Mouse (Mus musculus): ENCODE results near the gene Ebp. TPM values are rescaled to one million over a fixed set of nuclear protein-coding genes. Genes with fewer than 3 reads are reported as not detected.

Gene Ebp
- polyA plus RNA-seq, 1 experiment, result 71.1 TPM

DNA sequence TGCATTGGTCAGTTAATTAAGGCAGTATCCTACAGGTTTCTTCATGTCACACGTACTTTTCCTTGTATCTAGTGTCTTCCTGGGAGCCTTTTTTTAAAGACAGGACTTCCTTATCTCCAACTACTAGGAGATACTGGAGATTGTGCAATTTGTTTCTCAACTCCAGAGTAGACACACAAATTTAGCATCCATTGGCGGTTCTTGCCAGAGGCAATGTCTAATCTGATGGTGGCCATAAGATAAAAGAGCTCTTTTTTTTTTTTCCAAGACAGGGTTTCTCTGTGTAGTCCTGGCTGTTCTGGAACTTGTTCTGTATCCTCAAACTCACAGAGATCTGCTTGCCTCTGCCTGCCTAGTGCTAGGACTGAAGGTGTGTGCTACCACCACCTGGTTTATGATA, 16.4 kb upstream of the Ebp start:
- no peak overlapping the region for H3K4me3 ChIP-seq (ENCODE audit: control insufficient read depth, insufficient read depth, low read length)
- H3K27ac ChIP-seq (ENCODE audit: control insufficient read depth, insufficient read depth, low read length), result no peak overlapping the region
- no peaks in the 10 kb centered on the region for H3K4me1 ChIP-seq (replicated peaks; ENCODE audit: control insufficient read depth, insufficient read depth, low read length)
- H3K27me3 ChIP-seq (ENCODE audit: control insufficient read depth, insufficient read depth, low read length), result no peaks in the 10 kb centered on the region; the same call in 1 of the 2 replicates
- no peak for TF ChIP-seq POLR2A (IDR thresholded peaks at IDR 0.05; ENCODE audit: control insufficient read depth, extremely low read depth, insufficient read depth, low read length, poor library complexity)
- TF ChIP-seq CTCF (IDR thresholded peaks at IDR 0.05; ENCODE audit: borderline replicate concordance, control insufficient read depth, extremely low read depth, insufficient read depth, low read length, poor library complexity), result no peak
- DNase-seq, result no peak
- WGBS, result 73% methylated on average over 2 of the region's 2 CpGs
- no peaks in the 10 kb centered on the region for H3K36me3 ChIP-seq (ENCODE audit: control insufficient read depth, insufficient read depth, low read length)

DNA sequence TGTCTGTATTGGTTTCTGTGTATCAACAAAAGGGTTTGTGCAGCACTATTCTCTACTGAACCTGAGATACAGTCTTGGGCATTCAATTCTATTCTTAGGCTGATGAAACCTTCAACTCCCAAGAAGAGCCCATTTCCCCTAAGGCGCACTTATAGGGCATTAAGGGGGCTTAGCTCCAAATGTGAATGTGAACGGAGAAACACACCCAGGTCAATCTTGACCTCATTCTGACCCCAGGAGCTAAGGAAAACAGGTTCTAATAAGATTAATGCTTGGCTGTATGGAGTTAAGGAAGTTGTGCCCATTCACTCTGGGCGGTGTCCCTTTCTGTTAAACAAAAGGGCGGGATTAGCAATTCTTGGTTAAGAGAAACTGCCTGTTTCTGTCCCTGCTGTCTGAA, 13.9 kb upstream of the Ebp start:
- DNase-seq, result no peak
- Histone ChIP-seq H3K27ac (ENCODE audit: control insufficient read depth, insufficient read depth, low read length) (no peak overlapping the region), H3K36me3 (ENCODE audit: control insufficient read depth, insufficient read depth, low read length) (no peaks in the 10 kb centered on the region), H3K4me1 (replicated peaks; ENCODE audit: control insufficient read depth, insufficient read depth, low read length) (no peaks in the 10 kb centered on the region), H3K27me3 (ENCODE audit: control insufficient read depth, insufficient read depth, low read length) (no peaks in the 10 kb centered on the region; the same call in 1 of the 2 replicates), H3K4me3 (ENCODE audit: control insufficient read depth, insufficient read depth, low read length) (no peak overlapping the region)
- 70% methylated on average over 4 of the region's 4 CpGs for WGBS
- no peak for TF ChIP-seq POLR2A (IDR thresholded peaks at IDR 0.05; ENCODE audit: control insufficient read depth, extremely low read depth, insufficient read depth, low read length, poor library complexity)
- no peak for TF ChIP-seq CTCF (IDR thresholded peaks at IDR 0.05; ENCODE audit: borderline replicate concordance, control insufficient read depth, extremely low read depth, insufficient read depth, low read length, poor library complexity)

DNA sequence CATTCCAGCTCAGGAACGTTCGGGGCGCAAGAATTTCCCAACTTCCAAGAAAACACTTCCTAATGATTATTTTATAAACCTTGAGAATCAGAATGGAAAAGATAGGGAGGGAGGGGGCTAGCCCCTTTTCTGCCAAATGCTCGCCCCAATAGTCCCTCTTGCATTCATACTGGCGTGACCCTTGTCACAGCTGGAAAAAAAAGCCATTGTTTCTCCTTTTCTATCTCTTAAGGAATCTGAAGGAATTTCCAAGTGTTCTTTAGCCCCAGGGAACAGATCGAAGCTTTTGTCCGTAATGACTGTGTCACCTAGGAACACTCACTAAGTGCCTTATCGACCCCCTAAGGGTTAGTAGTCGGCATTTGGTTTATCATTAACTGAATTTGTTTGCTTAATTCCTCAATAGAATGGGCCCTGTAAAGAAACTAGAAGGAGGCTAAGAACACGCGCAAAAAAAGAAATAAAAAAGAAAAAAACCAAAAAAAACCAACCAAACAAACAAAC, 13.4 kb upstream of the Ebp start:
- Histone ChIP-seq H3K27me3 (ENCODE audit: control insufficient read depth, insufficient read depth, low read length) (no peaks in the 10 kb centered on the region; the same call in 1 of the 2 replicates), H3K4me3 (ENCODE audit: control insufficient read depth, insufficient read depth, low read length) (0 out of 2 replicates have a peak overlapping the region, but pooled peaks have one; percentile 36), H3K36me3 (ENCODE audit: control insufficient read depth, insufficient read depth, low read length) (no peaks in the 10 kb centered on the region), H3K27ac (ENCODE audit: control insufficient read depth, insufficient read depth, low read length) (no peak overlapping the region), H3K4me1 (replicated peaks; ENCODE audit: control insufficient read depth, insufficient read depth, low read length) (no peaks in the 10 kb centered on the region)
- TF ChIP-seq POLR2A (IDR thresholded peaks at IDR 0.05; ENCODE audit: control insufficient read depth, extremely low read depth, insufficient read depth, low read length, poor library complexity) (no peak), CTCF (IDR thresholded peaks at IDR 0.05; ENCODE audit: borderline replicate concordance, control insufficient read depth, extremely low read depth, insufficient read depth, low read length, poor library complexity) (no peak)
- no peak for DNase-seq
- WGBS, result 15% methylated on average over 11 of the region's 11 CpGs

DNA sequence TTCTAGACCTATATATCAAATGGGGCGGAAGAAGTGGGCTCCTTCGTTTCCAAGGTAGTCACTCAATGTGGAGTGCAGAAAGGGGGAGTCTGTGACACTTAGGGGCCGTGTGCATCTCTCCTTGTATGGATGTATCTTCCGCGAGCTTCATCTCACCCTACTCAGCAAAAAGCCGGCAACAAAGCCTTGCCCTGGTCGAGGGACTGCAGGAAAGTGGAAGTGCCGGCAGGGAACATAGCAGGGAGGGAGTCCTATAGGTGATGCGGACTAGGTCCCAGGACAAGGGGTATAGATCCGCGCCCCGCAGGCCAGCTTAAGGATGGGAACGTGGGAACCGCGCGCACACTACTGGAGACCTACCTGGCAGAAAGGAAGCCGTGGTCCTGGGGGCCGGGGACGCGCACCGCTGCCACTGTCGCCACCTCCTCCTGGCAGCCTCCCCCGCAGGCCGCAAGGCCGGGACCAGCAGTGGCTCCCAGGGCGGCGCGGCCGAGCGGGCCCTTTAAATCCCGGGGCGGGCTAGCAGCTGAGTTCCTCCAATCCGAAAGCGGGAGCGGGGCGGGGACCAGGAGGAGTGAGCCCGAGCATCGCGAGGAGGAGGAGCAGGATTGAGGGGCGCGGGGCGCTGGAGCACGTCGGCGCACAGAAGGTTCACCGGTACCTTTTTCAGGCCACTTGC, 12.8 kb upstream of the Ebp start, which contains the start of gene Porcn:
TSS of gene Porcn (minus strand) at position 511 of the 679 bp plus-strand sequence.
- no peaks in the 10 kb centered on the region for H3K36me3 ChIP-seq (ENCODE audit: control insufficient read depth, insufficient read depth, low read length)
- H3K27ac ChIP-seq (ENCODE audit: control insufficient read depth, insufficient read depth, low read length), result no peak within 1 kb of the TSS
- DNase-seq, result peak; percentile 46
- no peaks in the 10 kb centered on the region; the same call in 1 of the 2 replicates for H3K27me3 ChIP-seq (ENCODE audit: control insufficient read depth, insufficient read depth, low read length)
- H3K4me3 ChIP-seq (ENCODE audit: control insufficient read depth, insufficient read depth, low read length), result peak within 1 kb of the TSS; percentile 36
- WGBS, result 5% methylated on average over 44 of the region's 46 CpGs
- H3K4me1 ChIP-seq (replicated peaks; ENCODE audit: control insufficient read depth, insufficient read depth, low read length), result no peaks in the 10 kb centered on the region
- TF ChIP-seq POLR2A (IDR thresholded peaks at IDR 0.05; ENCODE audit: control insufficient read depth, extremely low read depth, insufficient read depth, low read length, poor library complexity), result no peak
- TF ChIP-seq CTCF (IDR thresholded peaks at IDR 0.05; ENCODE audit: borderline replicate concordance, control insufficient read depth, extremely low read depth, insufficient read depth, low read length, poor library complexity), result no peak

DNA sequence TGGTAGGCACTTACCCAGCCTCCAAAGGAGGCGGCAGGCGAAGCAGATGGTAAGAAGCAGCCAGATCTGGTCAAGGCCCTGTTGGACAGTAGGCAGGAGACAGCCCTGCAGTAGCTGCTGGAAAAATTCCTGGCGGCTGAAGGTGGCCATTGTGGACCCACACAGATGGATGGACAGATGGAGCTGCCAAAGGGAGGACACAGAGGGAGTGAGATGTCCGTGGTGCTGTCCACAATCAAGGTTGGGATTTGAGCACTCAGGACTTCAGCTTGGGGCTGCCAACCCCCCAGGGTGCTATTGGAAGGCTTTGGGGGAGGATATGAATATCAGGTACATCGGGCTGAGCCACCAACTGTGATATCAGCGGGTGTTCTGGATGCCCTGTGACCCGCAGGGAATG, 12.2 kb upstream of the Ebp start:
- Histone ChIP-seq H3K4me1 (replicated peaks; ENCODE audit: control insufficient read depth, insufficient read depth, low read length) (no peaks in the 10 kb centered on the region), H3K36me3 (ENCODE audit: control insufficient read depth, insufficient read depth, low read length) (no peaks in the 10 kb centered on the region), H3K4me3 (ENCODE audit: control insufficient read depth, insufficient read depth, low read length) (no peak overlapping the region), H3K27ac (ENCODE audit: control insufficient read depth, insufficient read depth, low read length) (no peak overlapping the region), H3K27me3 (ENCODE audit: control insufficient read depth, insufficient read depth, low read length) (no peaks in the 10 kb centered on the region; the same call in 1 of the 2 replicates)
- WGBS, result 65% methylated on average over 7 of the region's 7 CpGs
- no peak for TF ChIP-seq POLR2A (IDR thresholded peaks at IDR 0.05; ENCODE audit: control insufficient read depth, extremely low read depth, insufficient read depth, low read length, poor library complexity)
- no peak for TF ChIP-seq CTCF (IDR thresholded peaks at IDR 0.05; ENCODE audit: borderline replicate concordance, control insufficient read depth, extremely low read depth, insufficient read depth, low read length, poor library complexity)
- DNase-seq, result no peak

DNA sequence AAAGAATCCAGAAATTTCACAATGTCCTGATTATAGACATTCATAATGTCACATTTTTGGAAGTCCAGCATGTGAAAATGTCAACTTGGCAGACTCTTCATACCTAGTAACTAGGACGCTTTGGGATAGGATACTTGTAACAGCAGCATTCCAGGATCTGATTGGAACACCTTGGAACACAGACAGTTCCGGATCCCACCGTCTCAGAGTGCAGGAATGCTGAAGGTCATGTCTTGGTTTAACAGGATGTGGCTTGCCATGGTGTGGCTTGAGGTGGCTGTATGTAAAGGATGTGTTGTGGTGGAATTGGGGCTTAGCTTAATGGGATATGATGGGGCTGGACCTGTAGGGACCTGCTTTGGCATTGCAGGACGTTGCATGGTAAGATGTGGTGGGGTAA, 11.8 kb upstream of the Ebp start:
- no peak for TF ChIP-seq CTCF (IDR thresholded peaks at IDR 0.05; ENCODE audit: borderline replicate concordance, control insufficient read depth, extremely low read depth, insufficient read depth, low read length, poor library complexity)
- no peak for TF ChIP-seq POLR2A (IDR thresholded peaks at IDR 0.05; ENCODE audit: control insufficient read depth, extremely low read depth, insufficient read depth, low read length, poor library complexity)
- Histone ChIP-seq H3K27me3 (ENCODE audit: control insufficient read depth, insufficient read depth, low read length) (no peaks in the 10 kb centered on the region; the same call in 1 of the 2 replicates), H3K27ac (ENCODE audit: control insufficient read depth, insufficient read depth, low read length) (no peak overlapping the region), H3K36me3 (ENCODE audit: control insufficient read depth, insufficient read depth, low read length) (no peaks in the 10 kb centered on the region), H3K4me3 (ENCODE audit: control insufficient read depth, insufficient read depth, low read length) (no peak overlapping the region), H3K4me1 (replicated peaks; ENCODE audit: control insufficient read depth, insufficient read depth, low read length) (no peaks in the 10 kb centered on the region)
- no peak for DNase-seq
- 58% methylated on average over 4 of the region's 4 CpGs for WGBS
